Mouse (Mus musculus): ENCODE results near the gene Gm1673.
"Not testable (repeated sequence)": the region's sequence is repeated elsewhere in the genome, so short reads cannot be mapped to it uniquely, and the experiment has no call there.

Gm1673 gene

DNA sequence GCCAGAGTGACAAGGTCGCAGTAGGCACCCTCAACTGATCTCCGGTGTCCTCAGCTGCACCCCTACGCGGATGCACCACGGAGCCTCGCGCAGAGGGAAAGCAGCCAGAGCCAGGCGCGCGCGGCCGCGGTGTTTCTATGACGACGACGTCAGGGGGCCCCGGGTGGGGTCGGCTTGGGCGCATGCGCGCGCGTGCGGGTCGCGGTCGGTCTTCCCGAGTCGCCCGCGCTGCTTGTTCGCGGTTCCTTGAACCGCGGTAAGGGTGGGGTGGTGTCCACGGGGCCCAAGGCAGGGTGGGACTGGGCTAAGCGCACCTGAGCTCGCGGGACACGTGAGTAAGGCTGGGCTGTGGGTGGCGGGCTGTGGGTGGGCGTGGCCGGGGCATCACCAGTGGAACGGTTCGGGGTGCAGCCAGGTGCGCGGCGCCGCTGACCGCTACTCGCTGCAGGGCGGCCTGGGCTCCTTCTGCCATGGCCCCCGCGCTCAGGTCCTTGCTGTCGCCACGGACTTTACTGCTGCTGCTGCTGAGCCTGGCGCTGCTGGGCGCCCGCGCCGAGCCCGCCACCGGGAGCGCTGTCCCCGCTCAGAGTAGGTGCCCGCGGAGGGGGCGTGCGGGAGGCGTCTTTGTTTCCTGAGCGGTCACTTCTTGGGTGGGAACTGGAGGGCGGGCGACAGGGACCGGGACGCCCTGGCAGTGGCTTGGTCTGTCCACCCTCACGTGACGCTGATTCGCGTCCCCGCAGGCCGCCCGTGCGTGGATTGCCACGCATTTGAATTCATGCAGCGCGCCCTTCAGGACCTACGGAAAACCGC, at the start of gene Gm1673:
Gene Gm1673 (plus strand): TSS at position 125 of the 813 bp plus-strand sequence.
- peak; percentile 87 for DNase-seq

DNA sequence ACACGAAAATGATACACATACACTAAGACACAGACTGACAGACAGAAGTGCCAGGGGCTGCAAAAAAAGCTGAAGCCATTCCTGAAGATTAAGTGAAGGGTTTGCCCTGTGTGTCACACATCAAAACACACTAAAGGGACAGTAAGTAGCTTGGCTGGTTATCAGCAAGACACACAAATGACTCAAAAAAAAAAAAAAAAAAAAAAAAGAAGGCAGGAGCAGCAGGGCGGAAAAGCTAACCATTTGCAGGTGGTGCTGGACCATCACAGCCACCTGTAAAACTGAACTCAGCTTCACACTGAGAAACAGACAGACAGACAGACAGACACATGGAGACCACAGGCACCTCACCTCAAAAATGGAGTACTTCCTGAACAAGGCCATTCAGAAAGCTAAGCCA, 49.2 kb upstream of the Gm1673 start:
- DNase-seq, result no peak

DNA sequence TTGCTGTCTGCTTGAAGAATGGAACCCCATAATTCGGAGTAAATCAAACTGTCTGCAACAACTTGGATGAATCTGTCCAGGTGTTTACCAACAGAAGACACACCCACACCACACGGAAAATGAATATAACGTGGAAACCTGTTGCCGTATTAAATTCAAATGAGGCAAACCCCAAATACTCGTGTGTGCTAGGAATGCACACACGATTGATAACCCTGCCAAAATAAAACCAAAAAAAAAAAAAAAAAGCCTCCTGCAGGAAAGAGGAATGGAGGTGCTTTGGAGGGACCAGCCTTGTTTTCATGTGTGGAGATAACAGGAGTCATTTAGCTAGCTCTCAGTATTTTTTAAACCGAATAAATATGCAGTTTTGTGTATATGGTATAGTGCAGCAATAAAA, 48.4 kb upstream of the Gm1673 start:
- DNase-seq, result no peak

DNA sequence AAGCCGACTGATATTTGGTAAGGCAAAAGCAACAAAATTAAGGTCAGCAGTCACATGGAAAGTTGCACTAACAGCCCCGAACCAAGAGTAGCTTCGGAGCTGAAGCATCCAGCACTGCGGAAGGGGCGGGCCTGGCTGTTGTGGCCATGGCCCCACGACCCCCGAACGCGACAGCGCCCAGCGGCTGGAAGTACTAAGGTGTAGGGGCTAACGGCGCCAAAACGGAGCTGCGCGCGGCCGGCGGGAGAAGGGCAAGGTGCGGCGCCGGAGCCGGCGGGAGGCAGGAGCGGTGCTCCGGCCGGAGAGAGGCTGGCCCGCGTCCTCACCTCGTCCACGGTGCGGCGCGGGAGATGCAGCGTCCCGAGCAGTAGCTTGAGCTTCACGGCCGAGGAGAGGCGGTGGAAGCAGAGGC, 47.5 kb upstream of the Gm1673 start:
- no peak for DNase-seq

DNA sequence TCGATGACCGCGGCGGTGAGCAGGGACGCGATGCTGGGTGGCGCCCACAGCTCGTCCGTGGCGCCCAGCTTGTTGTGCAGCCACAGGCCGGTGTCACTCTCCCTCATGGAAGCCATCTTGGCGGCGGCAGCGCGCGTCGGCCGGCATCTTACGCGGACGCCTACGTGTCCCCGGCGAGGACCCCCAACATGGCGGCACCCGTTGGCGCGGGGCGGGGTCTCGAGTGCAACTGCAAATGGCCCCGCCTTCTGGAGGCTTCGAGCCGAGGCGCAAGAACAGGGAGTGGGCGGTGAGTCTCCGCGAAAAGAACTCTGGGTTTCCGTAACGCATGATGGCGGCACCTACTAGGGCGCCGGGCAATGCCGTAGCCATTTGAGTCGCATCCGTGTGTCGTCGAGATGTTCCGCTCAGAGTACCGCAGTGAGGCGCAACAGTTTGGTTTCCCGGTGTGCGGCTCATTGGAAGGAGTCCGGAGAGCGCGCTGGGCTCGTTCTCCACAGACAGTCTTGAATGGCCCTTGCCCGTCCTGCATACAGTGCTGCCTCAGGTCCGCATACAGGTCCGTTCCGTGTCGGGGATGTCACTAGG, 47.0 kb upstream of the Gm1673 start, which contains the start of gene Nelfa:
Gene Nelfa (minus strand): TSS at position 294 of the 588 bp plus-strand sequence.
- peak; percentile 99 for DNase-seq

DNA sequence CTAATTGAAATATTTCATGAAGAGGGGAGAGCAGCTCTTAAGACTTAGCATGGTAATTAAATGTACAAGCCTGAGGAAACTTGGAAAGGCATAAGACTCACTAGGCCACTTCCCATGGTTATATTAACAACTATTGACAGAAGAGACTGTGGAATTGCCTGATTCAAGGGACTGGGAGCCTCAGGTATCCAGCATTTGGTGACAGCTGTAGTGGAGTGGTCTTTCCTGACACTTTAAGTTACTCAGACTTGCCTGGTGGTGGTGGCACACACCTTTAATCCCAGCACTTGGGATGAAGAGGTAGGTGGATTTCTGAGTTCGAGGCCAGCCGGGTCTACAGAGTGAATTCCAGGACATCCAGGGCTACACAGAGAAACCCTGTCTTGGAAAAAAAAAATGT, 46.0 kb upstream of the Gm1673 start:
- DNase-seq, result no peak

DNA sequence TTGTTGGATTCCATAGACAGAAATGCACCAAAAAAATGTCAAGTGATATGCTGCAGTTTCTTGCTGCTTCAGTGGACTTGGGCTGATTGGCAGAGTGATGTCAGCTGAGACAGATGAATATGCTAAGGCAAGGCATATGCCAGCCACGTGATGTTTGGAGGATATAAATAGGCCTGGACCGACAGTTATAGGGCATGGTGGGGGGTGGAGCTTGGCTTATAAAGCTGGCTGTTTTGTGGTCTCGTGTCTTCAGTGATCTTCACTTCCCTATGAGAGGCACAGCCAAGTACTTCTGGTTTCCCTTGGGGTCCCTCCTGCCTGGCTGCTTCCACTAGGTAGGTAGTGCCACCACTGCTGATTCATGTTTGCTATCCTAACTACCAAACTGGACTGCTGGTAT, 44.8 kb upstream of the Gm1673 start:
- DNase-seq, result no peak

DNA sequence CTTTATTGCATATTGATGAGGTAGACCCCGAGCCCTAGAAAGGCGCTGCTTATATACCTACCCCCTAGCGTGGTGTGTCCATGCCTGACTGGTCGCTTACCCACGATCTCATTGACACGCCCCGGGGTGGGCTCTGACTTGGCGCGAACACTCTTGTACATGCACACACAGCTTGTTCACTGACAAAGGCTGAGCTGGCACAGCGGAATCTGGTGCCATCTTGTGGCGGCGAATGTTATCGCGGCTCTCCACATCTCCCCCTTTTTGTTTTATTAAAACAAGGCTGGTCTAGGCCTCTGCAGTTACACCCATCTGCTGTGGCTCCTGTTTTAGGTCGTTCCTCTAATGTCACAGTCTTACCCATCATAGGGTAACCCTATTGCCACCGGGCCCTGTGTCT, 36.2 kb upstream of the Gm1673 start:
- DNase-seq, result not testable (repeated sequence)

DNA sequence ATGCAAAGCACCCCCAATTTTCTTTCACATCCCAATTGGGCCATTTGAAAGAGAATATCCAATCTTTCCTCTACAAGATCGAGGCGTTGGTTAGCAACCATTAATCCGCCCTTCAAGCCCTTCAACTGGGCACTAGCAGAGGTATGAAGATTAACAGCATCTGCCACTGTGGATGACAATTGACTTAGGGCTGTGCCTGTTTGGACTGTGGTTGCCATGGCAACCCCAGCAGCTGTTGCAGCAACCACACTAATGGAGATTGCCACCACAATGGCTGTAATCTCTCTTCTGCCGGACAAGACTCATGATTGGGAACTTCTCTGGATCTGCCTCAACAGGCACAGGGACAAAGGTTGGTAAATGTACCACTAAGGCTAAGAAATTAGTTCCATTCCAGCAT, 34.9 kb upstream of the Gm1673 start:
- DNase-seq, result no peak

DNA sequence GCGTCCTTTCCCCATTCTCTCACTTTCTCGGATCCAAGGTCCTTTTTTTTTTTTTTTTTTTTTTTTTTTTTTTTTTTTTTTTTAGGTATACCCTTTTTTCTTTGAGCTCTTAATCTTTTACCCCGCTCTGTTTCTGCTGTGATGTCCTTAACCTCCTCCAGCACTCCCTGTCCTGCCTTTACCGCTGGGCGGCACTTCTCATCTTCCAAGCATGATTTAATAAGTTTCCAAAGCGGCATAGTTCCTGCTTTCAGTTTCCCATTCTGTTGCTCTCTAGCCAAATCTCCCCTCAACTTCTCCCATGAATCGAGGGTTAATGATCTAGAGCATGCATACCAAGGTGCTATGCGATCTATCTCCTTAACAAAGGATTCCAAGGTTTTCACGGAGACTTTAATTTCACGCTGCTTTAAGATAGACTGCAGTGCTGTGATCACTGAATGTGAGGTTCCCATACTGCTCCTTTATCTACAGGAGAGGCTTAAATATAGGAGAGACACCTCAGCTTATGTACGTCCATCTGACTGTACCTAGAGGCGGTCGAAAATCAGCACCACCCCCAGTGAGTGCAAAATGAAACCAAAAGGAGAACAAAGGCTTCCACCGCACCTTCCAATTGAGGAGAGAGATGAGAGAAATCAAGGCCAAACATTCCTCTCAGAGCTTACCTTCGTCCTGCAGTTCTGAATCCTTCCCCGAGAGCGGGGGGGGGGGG, 29.6 kb upstream of the Gm1673 start:
- no peak for DNase-seq

DNA sequence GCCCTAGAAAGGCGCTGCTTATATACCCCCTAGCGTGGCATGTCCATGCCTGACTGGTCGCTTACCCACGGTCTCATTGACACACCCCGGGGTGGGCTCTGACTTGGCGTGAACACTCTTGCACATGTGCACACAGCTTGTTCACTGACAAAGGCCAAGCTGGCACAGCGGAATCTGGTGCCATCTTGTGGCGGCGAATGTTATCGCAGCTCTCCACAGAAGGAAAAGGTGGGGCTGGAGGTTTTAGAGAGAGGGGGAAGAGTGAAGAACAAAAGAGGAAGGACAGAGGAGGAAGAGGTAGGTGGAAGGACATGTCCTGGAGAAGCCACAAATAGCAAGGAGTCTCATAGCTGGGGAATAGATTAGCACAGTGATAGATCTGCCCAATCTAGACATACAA, 28.9 kb upstream of the Gm1673 start:
- DNase-seq, result peak; percentile 70

DNA sequence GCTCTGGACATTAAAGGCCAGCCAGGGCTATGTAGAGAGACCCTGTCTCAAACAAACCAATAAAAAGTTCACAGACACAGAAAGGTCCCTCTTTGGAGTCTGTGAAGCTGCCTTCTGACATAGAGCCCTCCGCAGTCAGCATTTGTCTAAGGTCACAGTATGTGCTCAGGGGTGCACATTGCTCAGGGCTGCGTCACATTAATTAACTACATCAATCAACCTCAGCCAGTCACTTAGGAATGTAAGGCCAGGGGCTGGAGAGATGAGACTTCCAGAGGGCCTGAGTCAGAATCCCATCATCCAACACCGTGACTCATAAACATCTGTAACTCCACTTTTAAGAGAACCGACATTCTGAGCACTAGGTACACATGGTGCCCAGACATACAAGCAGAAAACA, 27.4 kb upstream of the Gm1673 start:
- no peak for DNase-seq

DNA sequence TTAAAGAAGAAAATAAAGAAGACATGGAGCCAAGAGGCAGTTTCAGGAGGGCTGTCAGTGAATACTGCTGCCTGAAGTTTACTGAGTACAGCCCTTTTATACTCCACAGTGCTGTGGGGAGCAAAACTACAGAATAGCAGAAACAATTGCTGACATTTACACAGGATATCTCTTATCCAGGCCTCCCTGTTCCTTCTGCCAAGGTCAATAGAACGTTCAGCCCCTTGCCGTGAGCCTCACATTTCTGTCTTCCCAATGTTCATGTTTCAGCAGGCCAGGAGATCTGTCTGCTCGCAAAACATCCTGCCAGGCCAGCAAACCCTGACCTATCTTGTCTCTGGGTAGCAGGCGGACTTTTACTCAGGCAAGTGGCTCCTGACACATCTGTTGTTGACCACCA, 23.9 kb upstream of the Gm1673 start:
- no peak for DNase-seq

DNA sequence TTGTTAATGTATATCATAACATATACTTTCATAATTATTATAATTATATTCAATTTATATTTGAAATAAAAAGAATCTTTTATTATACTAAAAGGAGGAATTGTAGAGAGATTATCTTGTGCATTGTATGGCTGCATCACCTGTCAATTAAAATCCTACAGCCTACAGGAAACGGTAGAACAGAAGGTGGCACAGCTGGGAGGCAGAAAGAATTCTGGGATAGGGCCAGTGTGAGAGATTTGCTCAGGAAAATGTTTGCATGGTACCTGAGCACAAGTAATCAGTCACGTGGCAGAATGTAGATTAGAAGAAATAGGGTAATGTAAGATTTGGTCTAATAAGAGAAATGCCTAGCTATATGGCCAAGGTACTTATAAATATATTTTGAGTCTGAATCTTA, 8.5 kb upstream of the Gm1673 start:
- DNase-seq, result no peak

DNA sequence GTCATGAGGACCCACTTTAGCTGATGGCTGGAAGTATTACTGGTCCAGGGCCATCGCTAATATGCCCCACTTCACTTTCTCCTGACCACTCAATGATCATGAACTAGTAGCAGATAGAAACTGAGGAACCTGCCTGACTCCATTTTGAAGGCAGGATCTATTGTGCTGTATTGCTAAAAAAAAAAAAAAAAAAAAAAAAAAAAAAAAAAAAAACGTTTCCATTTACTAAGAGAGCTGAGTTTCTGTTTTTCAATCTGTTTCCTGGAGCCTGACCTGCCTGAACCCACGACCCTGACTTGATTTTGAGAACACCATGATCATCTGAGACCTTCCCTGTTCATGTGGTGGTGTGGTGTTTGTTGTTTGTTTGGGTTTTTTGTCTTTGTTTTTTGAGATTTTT, 7.0 kb upstream of the Gm1673 start:
- no peak for DNase-seq

DNA sequence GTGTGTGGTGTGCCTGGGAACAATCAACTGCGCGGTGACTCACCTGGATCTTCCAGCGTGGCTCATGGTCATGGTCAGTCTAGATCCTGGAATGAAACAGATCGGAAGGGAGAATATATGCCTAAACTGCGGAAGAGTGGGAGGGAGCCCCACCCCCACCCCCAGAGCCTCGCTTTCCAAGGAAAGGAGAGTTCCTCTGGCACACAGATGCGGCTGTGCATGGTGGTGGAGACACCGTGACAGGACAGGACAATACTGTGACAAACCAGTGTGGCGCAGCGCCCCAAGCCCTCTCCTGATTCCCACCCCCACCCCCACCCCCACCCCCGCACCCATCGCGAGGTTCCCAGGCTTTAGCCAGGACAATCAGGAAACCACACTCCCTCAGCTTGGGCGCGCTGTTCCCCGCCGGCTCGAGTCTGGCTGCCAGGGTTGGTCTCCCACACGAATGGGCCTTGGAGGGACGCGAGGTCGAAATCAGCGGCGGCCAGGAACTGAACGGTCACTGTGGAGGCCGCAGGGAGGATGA, 438 bp upstream of the Gm1673 start:
- no peak for DNase-seq

DNA sequence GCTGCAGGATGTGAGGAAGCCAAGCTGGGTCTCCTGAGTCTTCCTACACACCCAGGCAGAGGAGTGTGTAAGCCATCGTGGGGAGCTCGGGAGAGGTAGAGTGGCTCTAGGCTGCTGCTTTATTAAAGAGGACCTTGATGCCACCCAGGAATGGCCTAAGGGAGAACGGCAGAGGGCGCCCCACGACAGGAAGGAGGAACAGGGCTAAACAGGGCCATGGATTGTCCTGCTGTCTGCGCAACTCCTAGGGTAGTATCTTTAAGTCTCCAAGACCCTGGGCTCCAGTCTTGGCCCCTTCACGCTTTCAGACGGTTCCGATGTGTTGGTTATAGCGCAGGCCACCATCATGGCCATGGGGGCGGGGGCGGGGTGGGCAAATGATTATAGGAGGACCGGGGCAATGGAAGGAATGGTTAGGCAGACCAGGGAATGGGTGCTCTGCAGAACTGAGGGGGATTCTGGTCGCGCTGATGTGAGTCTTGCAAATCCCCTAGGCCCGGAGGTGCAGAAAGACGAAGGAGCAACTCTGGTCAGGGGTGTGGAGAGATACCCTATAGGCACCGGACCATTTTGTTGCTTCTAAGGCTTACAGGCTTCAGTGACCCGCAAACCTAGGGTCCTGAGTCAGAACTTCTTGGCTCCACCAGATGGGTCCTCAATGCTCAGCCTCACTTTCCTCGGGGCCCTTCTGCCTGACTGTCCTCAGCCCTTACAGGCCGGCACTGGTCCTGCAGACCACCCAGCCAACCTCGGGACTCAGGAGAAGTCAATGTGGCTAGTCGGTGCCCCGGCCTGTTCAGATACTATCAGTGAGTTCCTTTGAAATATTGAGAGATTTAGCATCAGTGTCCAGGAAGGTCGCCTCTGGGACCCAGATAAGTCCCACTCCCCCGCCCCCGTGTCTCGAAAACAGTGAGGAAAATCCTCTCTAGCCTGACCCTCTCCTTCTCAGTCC, 11.7 kb downstream of the Gm1673 start:
- peak; percentile 26 for DNase-seq

DNA sequence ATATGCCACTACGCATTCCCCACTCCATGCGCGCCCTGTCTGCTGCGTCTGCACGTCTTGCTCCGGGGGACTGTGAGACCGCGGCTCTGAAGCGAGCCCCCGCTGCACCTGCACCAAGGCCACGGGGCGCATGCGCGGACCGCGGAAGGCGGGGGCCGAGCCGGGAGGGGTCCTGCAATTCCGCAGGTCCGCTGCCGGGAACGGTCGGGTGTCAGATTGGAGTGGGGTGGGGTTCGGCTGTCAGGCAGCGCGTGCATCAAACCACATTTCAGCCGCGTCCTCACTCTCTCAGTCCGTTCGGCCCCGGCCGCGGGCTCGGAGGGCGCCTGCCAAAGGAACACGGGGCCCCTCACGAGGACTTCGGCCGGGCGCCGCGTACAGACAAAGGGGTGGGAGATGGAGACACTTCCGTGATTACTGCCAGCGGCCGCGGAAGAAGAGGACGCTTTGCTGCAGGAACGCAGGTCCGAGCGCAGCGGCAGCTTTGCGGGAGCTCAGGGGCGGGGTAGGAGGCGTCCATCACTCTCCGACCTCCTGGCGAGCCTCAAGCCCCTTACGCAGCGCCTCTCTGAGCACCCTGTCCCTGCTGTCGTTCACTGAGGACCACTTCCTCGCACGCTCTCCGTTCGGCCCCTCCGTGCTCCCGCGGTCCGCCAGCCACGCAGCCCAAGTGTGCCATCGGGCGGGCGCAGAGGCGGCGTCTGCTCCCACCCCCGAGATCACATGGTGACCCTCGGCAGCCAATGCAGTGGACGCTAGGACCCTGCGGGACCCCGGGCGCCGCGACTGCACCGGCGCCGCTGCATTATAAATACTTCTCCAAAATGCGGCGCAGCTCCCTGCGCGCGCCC, 12.8 kb downstream of the Gm1673 start, which contains the start of gene Nat8l:
Gene Nat8l (plus strand): TSS at position 142 of the 851 bp plus-strand sequence.
- DNase-seq, result peak; percentile 35

DNA sequence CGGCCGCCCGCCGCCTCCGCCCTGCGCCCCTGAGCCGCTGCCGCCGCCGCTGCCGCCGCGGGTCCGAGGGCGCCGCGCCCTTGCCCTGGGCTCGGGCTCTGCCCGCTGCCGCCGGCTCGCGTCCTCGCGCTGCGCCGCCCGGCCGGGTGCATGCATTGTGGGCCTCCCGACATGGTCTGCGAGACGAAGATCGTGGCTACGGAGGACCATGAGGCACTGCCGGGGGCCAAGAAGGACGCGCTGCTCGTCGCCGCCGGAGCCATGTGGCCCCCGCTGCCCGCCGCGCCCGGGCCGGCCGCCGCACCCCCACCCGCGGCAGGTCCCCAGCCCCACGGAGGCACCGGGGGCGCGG, 13.4 kb downstream of the Gm1673 start:
- no peak for DNase-seq

DNA sequence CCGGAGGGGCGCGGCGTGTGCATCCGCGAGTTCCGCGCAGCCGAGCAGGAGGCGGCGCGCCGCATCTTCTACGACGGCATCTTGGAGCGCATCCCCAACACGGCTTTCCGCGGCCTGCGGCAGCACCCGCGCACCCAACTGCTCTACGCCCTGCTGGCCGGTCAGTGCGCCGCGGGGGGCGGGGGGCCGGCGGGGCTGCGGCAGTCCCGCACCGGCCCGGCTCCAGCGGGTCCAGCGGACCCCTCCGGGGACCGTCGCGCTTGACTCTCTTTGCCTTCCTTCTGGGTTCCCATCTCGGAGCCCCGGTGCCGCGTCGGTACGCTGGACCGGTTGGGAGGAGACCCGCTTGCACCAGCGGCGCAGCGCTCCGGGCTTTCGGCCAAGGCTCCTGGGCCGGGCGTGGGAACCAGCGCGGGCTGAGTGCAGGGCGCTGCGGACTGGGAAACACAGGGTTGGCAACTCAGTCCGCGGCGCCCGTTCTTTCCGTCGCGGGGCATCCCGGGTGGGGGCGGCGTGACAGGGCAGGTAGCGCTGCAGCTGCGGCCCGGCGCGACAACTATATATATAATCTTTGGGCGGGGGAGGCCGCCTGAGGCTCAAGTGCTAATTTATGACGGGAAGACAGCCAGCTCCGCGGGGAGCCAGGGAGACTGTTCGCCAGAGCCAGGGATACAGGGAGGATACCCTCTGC, 14.0 kb downstream of the Gm1673 start:
- DNase-seq, result peak; percentile 69

All from kidney, postnatal 14 days (tissue).